Mouse (Mus musculus) neural tube, embryonic 11.5 days (tissue): Measurements from ENCODE around the gene Adra2a. TPM values are rescaled to one million over a fixed set of nuclear protein-coding genes. Genes with fewer than 3 reads are reported as not detected.

Experiments
- ATAC-seq: fragments of 200-750 bp; cut with Nextera tagmentation; 2 replicates; pipeline ENCODE4 v1.8.0; 2017; ENCODE audit warnings: moderate number of reproducible peaks, mild to moderate bottlenecking, moderate TSS enrichment, moderate library complexity; ENCODE audit not compliant: insufficient read depth, low FRiP score, low TSS enrichment
- DNase-seq: peaks from one replicate; pipeline ENCODE4 v3.0.0-alpha.2; 2015; ENCODE audit warnings: low spot score
- H3K27ac ChIP-seq: fragments of 300-500 bp; sonication (generic); 2 replicates; pipeline ENCODE4 v1.5.1; 2014; ENCODE audit warnings: low read depth, mild to moderate bottlenecking, low read length
- H3K27me3 ChIP-seq: fragments of 300-500 bp; sonication (generic); 2 replicates; pipeline ENCODE4 v1.6.1; 2014; ENCODE audit warnings: mild to moderate bottlenecking, low read length, mixed read lengths; ENCODE audit not compliant: control insufficient read depth, insufficient read depth
- H3K36me3 ChIP-seq: fragments of 300-500 bp; sonication (generic); 2 replicates; pipeline ENCODE4 v1.6.1; 2014; ENCODE audit warnings: mild to moderate bottlenecking, low read length, moderate library complexity, mixed read lengths; ENCODE audit not compliant: control insufficient read depth, insufficient read depth
- H3K4me1 ChIP-seq: fragments of 300-500 bp; sonication (generic); 2 replicates; pipeline ENCODE4 v1.6.1; 2014; ENCODE audit warnings: low read length, mixed read lengths; ENCODE audit not compliant: control insufficient read depth, insufficient read depth
- H3K4me2 ChIP-seq: fragments of 300-500 bp; sonication (generic); 2 replicates; pipeline ENCODE4 v1.6.1; 2014; ENCODE audit warnings: low read depth, mild to moderate bottlenecking, moderate library complexity
- H3K4me3 ChIP-seq: fragments of 300-500 bp; sonication (generic); 2 replicates; pipeline ENCODE4 v1.5.1; 2014; ENCODE audit warnings: low read depth, low read length
- H3K9ac ChIP-seq: fragments of 300-500 bp; sonication (generic); 2 replicates; pipeline ENCODE4 v1.6.1; 2014; ENCODE audit warnings: mild to moderate bottlenecking, low read length
- H3K9me3 ChIP-seq: fragments of 300-500 bp; sonication (generic); 2 replicates; pipeline ENCODE4 v1.6.1; 2016; ENCODE audit warnings: low read length; ENCODE audit not compliant: control insufficient read depth
- WGBS: fragments of 180-500 bp; shearing (Covaris S2); extraction: QIAGEN DNeasy Blood & Tissue Kit; methylation state at CpG from one replicate; pipeline ENCODE4 v1.1.7; 2014; 5-methylcytosine and 5-hydroxymethylcytosine counted together
- polyA plus RNA-seq: library from polyadenylated mRNA; unstranded; fragments of >200 nt; fragmentation: Nextera tagmentation; extraction: Ambion mirVana; gene quantifications from 2 replicates; pipeline ENCODE4 v1.2.1, GENCODE M21; 2014

Gene Adra2a
- polyA plus RNA-seq, 1 experiment from 2014 or later: 1.3 TPM

- Histone ChIP-seq H3K36me3 (no peaks in the 10 kb centered on the region), H3K9me3 (no peaks in the 10 kb centered on the region), H3K27me3 (peaks cover 34% of the 10 kb centered on the region), H3K4me2 (peak overlapping the region; percentile 100), H3K4me1 (peaks cover 12% of the 10 kb centered on the region), H3K4me3 (peak overlapping the region; percentile 54), H3K27ac (no peak overlapping the region), H3K9ac (peak overlapping the region; percentile 64)
- 0% methylated on average over 59 of the region's 59 CpGs for WGBS
- ATAC-seq: peak; percentile 89
- peak; percentile 93 for DNase-seq
Measured at GRCm38 (mm10) chr19:54044507-54045371, 788 bp downstream of the Adra2a start.

DNA sequence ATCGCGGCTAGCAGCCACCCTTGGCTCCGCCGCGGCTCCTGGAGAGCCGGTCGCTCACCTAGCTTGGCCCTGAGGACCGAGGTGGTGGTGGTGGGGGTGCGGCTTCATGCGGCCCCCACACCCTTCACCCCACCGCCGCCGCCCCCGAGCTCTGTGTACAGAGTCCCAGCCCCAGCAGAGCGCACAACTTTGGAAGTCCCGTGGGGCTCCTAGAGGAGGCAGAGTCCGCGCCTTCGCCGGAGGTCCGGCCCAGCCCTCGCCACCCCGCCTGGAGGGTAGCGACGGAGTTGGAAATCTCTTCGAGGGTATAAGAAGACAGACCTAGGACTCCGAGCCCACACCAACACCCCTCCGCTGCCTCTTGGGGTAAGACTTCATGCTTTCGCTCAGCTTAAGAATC is 1.5 kb downstream of the Adra2a start:
- ATAC-seq: peak; percentile 21
- peak overlapping the region; percentile 64 for H3K9ac ChIP-seq

DNA sequence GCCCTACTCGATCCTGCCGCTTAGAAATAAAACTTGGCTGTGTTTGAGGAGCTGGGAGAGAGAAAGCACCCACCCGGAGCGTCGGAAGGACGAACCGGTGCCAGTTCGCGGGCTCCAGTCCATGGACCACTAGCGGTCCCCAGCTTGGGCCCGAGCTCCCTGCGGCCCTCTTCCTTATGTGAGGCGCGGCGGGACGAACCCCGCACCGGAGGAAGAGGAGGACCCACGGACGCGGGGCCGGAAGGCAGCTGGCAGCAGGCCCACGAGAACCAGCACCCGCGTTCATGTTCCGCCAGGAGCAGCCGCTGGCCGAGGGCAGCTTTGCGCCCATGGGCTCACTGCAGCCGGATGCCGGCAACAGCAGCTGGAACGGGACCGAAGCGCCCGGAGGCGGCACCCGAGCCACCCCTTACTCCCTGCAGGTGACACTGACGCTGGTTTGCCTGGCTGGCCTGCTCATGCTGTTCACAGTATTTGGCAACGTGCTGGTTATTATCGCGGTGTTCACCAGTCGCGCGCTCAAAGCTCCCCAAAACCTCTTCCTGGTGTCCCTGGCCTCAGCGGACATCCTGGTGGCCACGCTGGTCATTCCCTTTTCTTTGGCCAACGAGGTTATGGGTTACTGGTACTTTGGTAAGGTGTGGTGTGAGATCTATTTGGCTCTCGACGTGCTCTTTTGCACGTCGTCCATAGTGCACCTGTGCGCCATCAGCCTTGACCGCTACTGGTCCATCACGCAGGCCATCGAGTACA is 2.2 kb downstream of the Adra2a start:
- Histone ChIP-seq H3K9ac (peak overlapping the region; percentile 47), H3K4me3 (peak overlapping the region; percentile 54), H3K27ac (no peak overlapping the region), H3K27me3 (peaks cover 34% of the 10 kb centered on the region), H3K36me3 (no peaks in the 10 kb centered on the region), H3K4me1 (peaks cover 12% of the 10 kb centered on the region), H3K9me3 (no peaks in the 10 kb centered on the region), H3K4me2 (peak overlapping the region; percentile 100)
- DNase-seq (peak; percentile 45), ATAC-seq (no peak)
- 2% methylated on average over 54 of the region's 55 CpGs for WGBS

More for the DNA sequence above, 1.5 kb downstream of the Adra2a start:
- under 1% methylated on average over 25 of the region's 29 CpGs for WGBS
- H3K27ac ChIP-seq: no peak overlapping the region
- no peaks in the 10 kb centered on the region for H3K36me3 ChIP-seq
- no peaks in the 10 kb centered on the region for H3K9me3 ChIP-seq
- no peak for DNase-seq
- peak overlapping the region; percentile 54 for H3K4me3 ChIP-seq
- peaks cover 34% of the 10 kb centered on the region for H3K27me3 ChIP-seq
- H3K4me1 ChIP-seq: peaks cover 12% of the 10 kb centered on the region
- peak overlapping the region; percentile 100 for H3K4me2 ChIP-seq

DNA sequence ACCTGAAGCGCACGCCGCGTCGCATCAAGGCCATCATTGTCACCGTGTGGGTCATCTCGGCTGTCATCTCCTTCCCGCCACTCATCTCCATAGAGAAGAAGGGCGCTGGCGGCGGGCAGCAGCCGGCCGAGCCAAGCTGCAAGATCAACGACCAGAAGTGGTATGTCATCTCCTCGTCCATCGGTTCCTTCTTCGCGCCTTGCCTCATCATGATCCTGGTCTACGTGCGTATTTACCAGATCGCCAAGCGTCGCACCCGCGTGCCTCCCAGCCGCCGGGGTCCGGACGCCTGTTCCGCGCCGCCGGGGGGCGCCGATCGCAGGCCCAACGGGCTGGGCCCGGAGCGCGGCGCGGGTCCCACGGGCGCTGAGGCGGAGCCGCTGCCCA is 2.7 kb downstream of the Adra2a start:
- H3K9ac ChIP-seq: peak overlapping the region; percentile 47
- H3K9me3 ChIP-seq: no peaks in the 10 kb centered on the region
- no peak overlapping the region for H3K27ac ChIP-seq
- WGBS: under 1% methylated on average over 46 of the region's 46 CpGs
- peak overlapping the region; percentile 100 for H3K4me2 ChIP-seq
- H3K27me3 ChIP-seq: peaks cover 34% of the 10 kb centered on the region
- H3K36me3 ChIP-seq: no peaks in the 10 kb centered on the region
- DNase-seq (no peak), ATAC-seq (no peak)
- H3K4me1 ChIP-seq: peaks cover 12% of the 10 kb centered on the region
- peak overlapping the region; percentile 54 for H3K4me3 ChIP-seq

GRCm38 (mm10) chr19:54047386-54048050 is 3.6 kb downstream of the Adra2a start:
- peak overlapping the region; percentile 47 for H3K9ac ChIP-seq
- H3K27me3 ChIP-seq: peaks cover 34% of the 10 kb centered on the region

GRCm38 (mm10) chr19:54048161-54048885 is 4.4 kb downstream of the Adra2a start:
- H3K9me3 ChIP-seq: no peaks in the 10 kb centered on the region
- H3K36me3 ChIP-seq: no peaks in the 10 kb centered on the region
- H3K27me3 ChIP-seq: peaks cover 34% of the 10 kb centered on the region
- H3K9ac ChIP-seq: no peak overlapping the region
- ATAC-seq (no peak), DNase-seq (no peak)
- peaks cover 12% of the 10 kb centered on the region for H3K4me1 ChIP-seq
- H3K4me3 ChIP-seq: no peak overlapping the region
- H3K27ac ChIP-seq: no peak overlapping the region
- WGBS: 4% methylated on average over 13 of the region's 13 CpGs
- no peak overlapping the region for H3K4me2 ChIP-seq

More at GRCm38 (mm10) chr19:54047386-54048050, 3.6 kb downstream of the Adra2a start:
- Histone ChIP-seq H3K27ac (no peak overlapping the region), H3K4me1 (peaks cover 12% of the 10 kb centered on the region), H3K4me3 (peak overlapping the region; percentile 54), H3K9me3 (no peaks in the 10 kb centered on the region), H3K4me2 (peak overlapping the region; percentile 100), H3K36me3 (no peaks in the 10 kb centered on the region)
- peak; percentile 41 for DNase-seq
- no peak for ATAC-seq
- 2% methylated on average over 27 of the region's 27 CpGs for WGBS

DNA sequence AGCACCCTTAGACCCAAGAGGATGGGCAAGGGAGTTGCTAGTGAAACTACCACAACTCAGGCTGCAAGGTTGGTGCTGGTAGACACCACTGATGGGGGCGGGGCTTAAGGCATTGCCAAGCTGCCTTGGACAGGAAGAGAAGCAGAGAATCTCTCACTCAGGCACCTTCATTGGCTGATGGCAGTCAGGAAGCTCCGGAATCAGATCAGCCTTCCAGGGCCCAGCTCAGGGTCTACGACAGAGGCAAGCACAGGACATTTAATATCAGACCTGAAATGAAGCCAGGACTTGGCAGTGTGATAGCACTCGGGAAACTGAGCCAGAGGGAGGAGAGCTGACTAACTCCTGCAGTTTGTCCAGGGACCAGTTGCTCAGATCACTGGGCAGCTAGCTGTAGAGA is 7.7 kb downstream of the Adra2a start:
- 89% methylated on average over 4 of the region's 4 CpGs for WGBS

DNA sequence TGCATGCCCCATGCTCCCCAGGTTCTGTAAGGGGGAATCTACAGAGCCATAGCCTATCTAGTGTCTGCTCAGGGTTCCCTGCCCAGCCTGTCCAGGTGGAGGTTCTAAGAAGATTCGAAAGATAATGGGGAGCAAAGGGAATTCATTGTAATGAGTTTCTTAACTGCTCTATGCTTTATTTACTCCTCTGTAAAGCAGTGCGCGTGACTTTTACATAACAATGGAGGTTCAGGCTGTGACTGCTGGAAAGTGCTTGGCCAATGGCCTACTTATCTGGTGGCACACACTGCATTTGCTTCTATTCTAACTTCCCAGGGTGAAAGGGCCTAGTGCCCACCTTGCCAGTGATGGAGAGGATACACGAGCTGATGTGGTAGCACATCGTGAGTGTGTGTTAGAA is 11.9 kb downstream of the Adra2a start:
- WGBS: 52% methylated on average over 5 of the region's 5 CpGs
- H3K27me3 ChIP-seq: no peaks in the 10 kb centered on the region
- H3K4me2 ChIP-seq: no peak overlapping the region
- H3K4me1 ChIP-seq: no peaks in the 10 kb centered on the region
- H3K36me3 ChIP-seq: no peaks in the 10 kb centered on the region
- no peak overlapping the region for H3K9ac ChIP-seq
- DNase-seq: no peak
- no peak overlapping the region for H3K4me3 ChIP-seq
- H3K27ac ChIP-seq: no peak overlapping the region
- H3K9me3 ChIP-seq: no peaks in the 10 kb centered on the region
- no peak for ATAC-seq

More for the DNA sequence above, 7.7 kb downstream of the Adra2a start:
- no peak overlapping the region for H3K9ac ChIP-seq
- DNase-seq: no peak
- H3K9me3 ChIP-seq: no peaks in the 10 kb centered on the region
- H3K36me3 ChIP-seq: no peaks in the 10 kb centered on the region
- no peak for ATAC-seq
- H3K4me2 ChIP-seq: no peak overlapping the region
- H3K27ac ChIP-seq: no peak overlapping the region
- peaks cover 20% of the 10 kb centered on the region for H3K27me3 ChIP-seq
- H3K4me1 ChIP-seq: peaks cover 1% of the 10 kb centered on the region
- H3K4me3 ChIP-seq: no peak overlapping the region
